Mouse (Mus musculus): ENCODE data around the gene Cpsf2.

DNA sequence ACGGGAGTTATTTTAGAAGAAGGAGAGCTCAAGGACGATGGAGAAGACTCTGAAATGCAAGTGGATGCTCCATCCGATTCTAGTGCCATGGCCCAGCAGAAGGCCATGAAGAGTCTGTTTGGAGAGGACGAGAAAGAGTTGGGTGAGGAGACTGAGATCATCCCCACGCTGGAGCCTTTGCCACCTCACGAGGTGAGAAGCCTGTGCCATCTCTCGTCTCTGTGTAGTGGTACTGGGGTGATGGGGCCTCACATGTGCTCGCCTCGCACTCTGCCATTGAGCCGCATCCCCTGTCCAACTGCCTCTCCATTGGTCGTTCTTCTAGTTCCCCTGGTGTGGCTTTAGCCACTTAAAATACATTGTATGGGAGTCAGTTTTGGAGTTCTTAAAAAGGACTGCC is 25.0 kb downstream of the Cpsf2 start:
- TF ChIP-seq POLR2A (IDR thresholded peaks at IDR 0.05; ENCODE audit: borderline replicate concordance, control insufficient read depth, low read depth, low read length), result no peak
- TF ChIP-seq CTCF (IDR thresholded peaks at IDR 0.05; ENCODE audit: control insufficient read depth, insufficient read depth, low read length), result no peak

Measured in bone marrow, adult 2 months (tissue).